Mouse (Mus musculus) brain, embryonic 18.5 days (tissue): Measurements from ENCODE around the gene Jak3.

Source experiments
- DNase-seq: peaks from one replicate; pipeline ENCODE4 v3.0.0-alpha.2; 2012; ENCODE audit warnings: low read depth, low spot score

Gene Jak3

GRCm38 (mm10) chr8:71665331-71666130 is 10.6 kb upstream of the Jak3 start:
- DNase-seq, result no peak

- no peak for DNase-seq
These were observed 9.2 kb upstream of the Jak3 start for GRCm38 (mm10) chr8:71666855-71667254.

GRCm38 (mm10) chr8:71667256-71667655 is 8.8 kb upstream of the Jak3 start:
- no peak for DNase-seq

GRCm38 (mm10) chr8:71668220-71668975 is 7.7 kb upstream of the Jak3 start:
- no peak for DNase-seq

- DNase-seq, result no peak
These were observed 5.9 kb upstream of the Jak3 start for GRCm38 (mm10) chr8:71670198-71670597.

GRCm38 (mm10) chr8:71670621-71671548 is 5.2 kb upstream of the Jak3 start:
- peak; percentile 70 for DNase-seq

- DNase-seq, result peak; percentile 79
These were observed 4.5 kb upstream of the Jak3 start, which contains the start of gene Unc13a for GRCm38 (mm10) chr8:71671549-71671965. Gene Unc13a, minus strand, starts transcription at chr8:71671757.

- no peak for DNase-seq
These were observed 3.8 kb upstream of the Jak3 start for GRCm38 (mm10) chr8:71672168-71672735.

- DNase-seq, result no peak
These were observed 2.0 kb upstream of the Jak3 start for GRCm38 (mm10) chr8:71674071-71674470.

GRCm38 (mm10) chr8:71675456-71676019 is 558 bp upstream of the Jak3 start:
- no peak for DNase-seq

GRCm38 (mm10) chr8:71676803-71677202 is 707 bp downstream of the Jak3 start:
- DNase-seq, result no peak

- no peak for DNase-seq
These were observed 1.5 kb downstream of the Jak3 start for GRCm38 (mm10) chr8:71677555-71677954.

- DNase-seq, result no peak
These were observed 2.1 kb downstream of the Jak3 start for GRCm38 (mm10) chr8:71678216-71678615.

- no peak for DNase-seq
These were observed 3.0 kb downstream of the Jak3 start for GRCm38 (mm10) chr8:71679116-71679515.

GRCm38 (mm10) chr8:71679550-71680168 is 3.6 kb downstream of the Jak3 start:
- no peak for DNase-seq

- no peak for DNase-seq
These were observed 4.4 kb downstream of the Jak3 start for GRCm38 (mm10) chr8:71680471-71680870.

GRCm38 (mm10) chr8:71681369-71681915 is 5.3 kb downstream of the Jak3 start:
- no peak for DNase-seq

GRCm38 (mm10) chr8:71682832-71683231 is 6.7 kb downstream of the Jak3 start:
- DNase-seq, result no peak

GRCm38 (mm10) chr8:71684701-71685100 is 8.6 kb downstream of the Jak3 start:
- no peak for DNase-seq

GRCm38 (mm10) chr8:71685573-71685972 is 9.5 kb downstream of the Jak3 start:
- no peak for DNase-seq
